Mouse (Mus musculus): ENCODE results near the gene Meox1.

DNA sequence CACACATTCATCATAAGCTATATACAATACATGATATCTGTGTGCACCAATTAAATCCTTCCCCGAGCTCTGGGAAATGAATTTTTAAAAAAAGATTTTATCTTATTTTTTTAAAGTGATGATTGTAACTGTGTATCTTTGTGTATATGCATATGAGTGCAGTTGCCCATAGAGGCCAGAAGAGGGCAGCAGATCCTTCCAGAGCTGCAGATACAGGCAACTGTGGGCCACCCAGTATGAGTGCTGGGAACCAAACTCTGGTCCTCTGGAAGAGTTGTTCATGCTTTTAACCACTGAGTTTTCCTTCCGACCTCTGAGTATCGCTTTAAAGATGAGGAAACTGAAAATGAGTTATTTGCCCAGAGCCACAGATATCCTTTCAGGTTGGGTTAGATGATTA is 53.8 kb downstream of the Meox1 start:
- TF ChIP-seq CTCF (IDR thresholded peaks at IDR 0.05; ENCODE audit: low read depth, low read length) (no peak), TAL1 (conservative IDR thresholded peaks at IDR 0.05; ENCODE audit: low read depth, low read length) (no peak), GATA2 (IDR thresholded peaks at IDR 0.05; ENCODE audit: borderline replicate concordance, low read depth, low read length) (no peak), GATA1 (IDR thresholded peaks at IDR 0.05; ENCODE audit: borderline replicate concordance, low read length) (no peak)
